Mouse (Mus musculus): ENCODE results near the gene Fermt3.

DNA sequence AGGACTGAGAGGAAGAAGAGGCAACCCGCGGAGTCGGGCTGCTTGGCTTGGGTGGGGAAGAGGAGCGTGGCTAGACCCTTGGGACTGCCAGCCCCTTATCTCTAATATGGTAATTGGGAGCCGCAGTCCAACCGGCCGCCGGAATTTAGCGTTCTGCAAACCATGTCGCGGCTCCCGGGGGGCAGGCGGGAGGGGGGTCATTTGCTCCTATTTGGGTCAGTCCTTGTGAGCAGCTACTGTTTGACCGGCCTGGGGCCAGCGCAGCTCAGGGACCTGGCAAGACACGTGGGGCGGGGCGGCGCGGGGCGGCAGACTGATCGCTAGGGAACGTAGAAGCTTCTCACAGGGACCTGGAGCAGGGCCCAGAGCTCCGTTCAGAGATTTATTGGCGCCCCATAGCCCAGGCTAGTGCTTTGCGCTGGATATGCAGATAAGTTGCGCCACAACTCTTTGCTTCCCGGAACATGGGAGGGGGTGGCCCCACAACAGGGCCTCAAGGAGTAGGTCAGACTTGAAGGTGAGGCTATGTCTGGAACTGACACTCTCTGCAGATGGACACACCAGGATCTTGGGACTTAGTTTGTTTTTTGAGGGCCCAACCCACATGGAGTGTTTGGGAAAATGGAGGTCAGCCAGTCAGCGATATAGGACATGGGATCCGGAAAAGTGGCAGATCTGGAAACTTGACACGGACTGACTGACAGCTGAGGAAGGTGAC lies 67.1 kb downstream of the Fermt3 start:
- TF ChIP-seq POLR2A (IDR thresholded peaks at IDR 0.05; ENCODE audit: borderline replicate concordance, extremely low read depth, insufficient read depth, insufficient read length, poor library complexity, severe bottlenecking) (no peak), CTCF (IDR thresholded peaks at IDR 0.05; ENCODE audit: borderline replicate concordance, extremely low read depth, insufficient read depth, insufficient read length) (no peak)
